Mouse (Mus musculus): Measurements from ENCODE around the gene Ubd. TPM values are rescaled to one million over a fixed set of nuclear protein-coding genes. Genes with fewer than 3 reads are reported as not detected.
"Not testable (repeated sequence)": the region's sequence is repeated elsewhere in the genome, so short reads cannot be mapped to it uniquely, and the experiment has no call there.

The Ubd gene
- total and polyA plus RNA-seq, 3 experiments: not detected

- Histone ChIP-seq H3K4me1 (ENCODE audit: control insufficient read depth in 1 of 2, insufficient read depth in 2 of 2, low read length in 2 of 2) (no peaks in the 10 kb centered on the region), H3K79me2 (ENCODE audit: control insufficient read depth, insufficient read depth, low read length, poor library complexity) (no peaks in the 10 kb centered on the region), H3K36me3 (ENCODE audit: control insufficient read depth in 1 of 2, insufficient read depth in 2 of 2, low read length in 2 of 2) (no peaks in the 10 kb centered on the region), H3K27ac (ENCODE audit: control insufficient read depth, low read depth, low read length) (no peak overlapping the region), H3K27me3 (ENCODE audit: control insufficient read depth in 1 of 2, insufficient read depth in 2 of 2, low read length in 2 of 2) (no peaks in the 10 kb centered on the region), H3K9me3 (replicated peaks; ENCODE audit: insufficient read depth, low read length) (no peaks in the 10 kb centered on the region), H3K4me3 (ENCODE audit: control insufficient read depth in 1 of 2, insufficient read depth in 1 of 2, low read depth in 2 of 2, low read length in 2 of 2) (no peak overlapping the region), H3K9ac (ENCODE audit: control insufficient read depth, low read depth, low read length, poor library complexity, severe bottlenecking) (no peak overlapping the region)
- TF ChIP-seq ZNF384 (IDR thresholded peaks at IDR 0.05; ENCODE audit: low read depth, low read length) (no peak), MXI1 (IDR thresholded peaks at IDR 0.05; ENCODE audit: low read depth, low read length) (no peak), MYB (IDR thresholded peaks at IDR 0.05; ENCODE audit: low read depth, low read length) (no peak), MAX (IDR thresholded peaks at IDR 0.05; ENCODE audit: low read length) (no peak), SMC3 (IDR thresholded peaks at IDR 0.05; ENCODE audit: low read depth, low read length) (peak; percentile 40), BHLHE40 (IDR thresholded peaks at IDR 0.05; ENCODE audit: borderline replicate concordance, low read depth, low read length) (no peak), RAD21 (IDR thresholded peaks at IDR 0.05; ENCODE audit: low read depth, low read length) (peak; percentile 24), CHD1 (IDR thresholded peaks at IDR 0.05; ENCODE audit: low read depth, low read length) (no peak), CTCF (IDR thresholded peaks at IDR 0.05 in 2 of 3, conservative IDR thresholded peaks at IDR 0.05 in 1 of 3; ENCODE audit: control insufficient read depth in 1 of 3, insufficient read depth in 1 of 3, low read depth in 2 of 3, low read length in 3 of 3, poor library complexity in 1 of 3, severe bottlenecking in 1 of 3) (peak in 1 of 3 experiments; percentile 34; a peak in 2 of 6 replicates), ZC3H11A (IDR thresholded peaks at IDR 0.05; ENCODE audit: low read depth, low read length) (0 out of 2 replicates have a peak, but pooled peaks have one; percentile 15)
- DNase-seq (ENCODE audit: low read depth, low spot score): no peak
These were observed 28.2 kb downstream of the Ubd start for GRCm38 (mm10) chr17:37221879-37222278.

- not testable (repeated sequence) for H3K9ac ChIP-seq (ENCODE audit: control insufficient read depth, low read depth, low read length, poor library complexity, severe bottlenecking); H3K4me3 ChIP-seq (ENCODE audit: control insufficient read depth in 1 of 2, insufficient read depth in 1 of 2, low read depth in 2 of 2, low read length in 2 of 2); DNase-seq (ENCODE audit: low read depth, low spot score); H3K79me2 ChIP-seq (ENCODE audit: control insufficient read depth, insufficient read depth, low read length, poor library complexity); H3K27ac ChIP-seq (ENCODE audit: control insufficient read depth, low read depth, low read length); H3K36me3 ChIP-seq (ENCODE audit: control insufficient read depth in 1 of 2, insufficient read depth in 2 of 2, low read length in 2 of 2); H3K4me1 ChIP-seq (ENCODE audit: control insufficient read depth in 1 of 2, insufficient read depth in 2 of 2, low read length in 2 of 2); H3K27me3 ChIP-seq (ENCODE audit: control insufficient read depth in 1 of 2, insufficient read depth in 2 of 2, low read length in 2 of 2); H3K9me3 ChIP-seq (replicated peaks; ENCODE audit: insufficient read depth, low read length)
These were observed 43.5 kb downstream of the Ubd start, which contains the start of gene Olfr97 for GRCm38 (mm10) chr17:37237230-37237629. TSS of gene Olfr97 (minus strand) at chr17:37237330.

GRCm38 (mm10) chr17:37242198-37242597, 48.5 kb downstream of the Ubd start:
- no peaks in the 10 kb centered on the region for H3K27me3 ChIP-seq (ENCODE audit: control insufficient read depth in 1 of 2, insufficient read depth in 2 of 2, low read length in 2 of 2)
- H3K27ac ChIP-seq (ENCODE audit: control insufficient read depth, low read depth, low read length): no peak overlapping the region
- no peak overlapping the region for H3K9ac ChIP-seq (ENCODE audit: control insufficient read depth, low read depth, low read length, poor library complexity, severe bottlenecking)
- no peaks in the 10 kb centered on the region for H3K79me2 ChIP-seq (ENCODE audit: control insufficient read depth, insufficient read depth, low read length, poor library complexity)
- no peaks in the 10 kb centered on the region for H3K36me3 ChIP-seq (ENCODE audit: control insufficient read depth in 1 of 2, insufficient read depth in 2 of 2, low read length in 2 of 2)
- no peak for DNase-seq (ENCODE audit: low read depth, low spot score)
- no peak for TF ChIP-seq ZMIZ1 (IDR thresholded peaks at IDR 0.05; ENCODE audit: low read depth, low read length)
- TF ChIP-seq E2F4 (IDR thresholded peaks at IDR 0.05; ENCODE audit: borderline replicate concordance, low read depth, low read length): no peak
- TF ChIP-seq USF1 (IDR thresholded peaks at IDR 0.05; ENCODE audit: low read depth, low read length): no peak
- TF ChIP-seq MYC (IDR thresholded peaks at IDR 0.05; ENCODE audit: low read depth, low read length): no peak
- TF ChIP-seq NRF1 (IDR thresholded peaks at IDR 0.05; ENCODE audit: insufficient read depth, low read depth, low read length, poor library complexity, severe bottlenecking): no peak
- no peak for TF ChIP-seq TCF12 (IDR thresholded peaks at IDR 0.05; ENCODE audit: low read depth, low read length)
- TF ChIP-seq RAD21 (IDR thresholded peaks at IDR 0.05; ENCODE audit: low read depth, low read length): no peak
- no peak for TF ChIP-seq MAFK (IDR thresholded peaks at IDR 0.05; ENCODE audit: borderline replicate concordance, low read depth, low read length)
- no peaks in the 10 kb centered on the region for H3K9me3 ChIP-seq (replicated peaks; ENCODE audit: insufficient read depth, low read length)
- H3K4me3 ChIP-seq (ENCODE audit: control insufficient read depth in 1 of 2, insufficient read depth in 1 of 2, low read depth in 2 of 2, low read length in 2 of 2): no peak overlapping the region
- H3K4me1 ChIP-seq (ENCODE audit: control insufficient read depth in 1 of 2, insufficient read depth in 2 of 2, low read length in 2 of 2): peaks cover 0 to 3% of the 10 kb centered on the region in 2 experiments; a peak in 1 of 4 replicates
